Mouse (Mus musculus) E14TG2a.4 (cell line): ENCODE measurements around the gene Kcnn1.

Experiments
- H3K27me3 ChIP-seq: 2 replicates; pipeline ENCODE4 v1.6.1; 2014; ENCODE audit warnings: low read length, control low read depth; ENCODE audit not compliant: insufficient read depth
- H3K36me3 ChIP-seq: 2 replicates; pipeline ENCODE4 v1.6.1; 2014; ENCODE audit warnings: low read length, control low read depth; ENCODE audit not compliant: insufficient read depth
- H3K4me1 ChIP-seq: replicated peaks from 2 replicates; pipeline ENCODE4 v1.6.1; 2014; ENCODE audit warnings: low read depth, low read length, control low read depth
- H3K4me3 ChIP-seq: replicated peaks from 2 replicates; pipeline ENCODE4 v1.5.1; 2014; ENCODE audit warnings: mild to moderate bottlenecking, low read length
- H3K9me3 ChIP-seq: 2 replicates; pipeline ENCODE4 v1.6.1; 2014; ENCODE audit warnings: low read length, control low read depth
- CTCF ChIP-seq: conservative IDR thresholded peaks from 2 replicates; pipeline ENCODE4 v1.5.1; 2014; ENCODE audit warnings: low read length
- NANOG ChIP-seq: IDR thresholded peaks from 2 replicates; pipeline ENCODE4 v1.6.1; 2014; ENCODE audit warnings: borderline replicate concordance, low read length, mixed read lengths
- POU5F1 ChIP-seq: IDR thresholded peaks from 2 replicates; pipeline ENCODE4 v1.6.1; 2014; ENCODE audit warnings: low read length, borderline replicate concordance

The Kcnn1 gene

GRCm38 (mm10) chr8:70836666-70837065 is 26.4 kb downstream of the Kcnn1 start:
- Histone ChIP-seq H3K9me3 (no peaks in the 10 kb centered on the region), H3K4me3 (peak overlapping the region; percentile 20; the same call in 1 of the 2 replicates), H3K36me3 (peaks cover 30% of the 10 kb centered on the region), H3K27me3 (no peaks in the 10 kb centered on the region), H3K4me1 (peaks cover 76% of the 10 kb centered on the region)
- TF ChIP-seq POU5F1 (no peak), NANOG (no peak), CTCF (no peak)

GRCm38 (mm10) chr8:70834071-70834470 is 29.0 kb downstream of the Kcnn1 start:
- peak overlapping the region; percentile 61 for H3K4me3 ChIP-seq
- no peaks in the 10 kb centered on the region for H3K27me3 ChIP-seq
- H3K36me3 ChIP-seq: peaks cover 30% of the 10 kb centered on the region
- no peaks in the 10 kb centered on the region for H3K9me3 ChIP-seq
- H3K4me1 ChIP-seq: peaks cover 64% of the 10 kb centered on the region
- no peak for TF ChIP-seq NANOG
- TF ChIP-seq POU5F1: no peak
- no peak for TF ChIP-seq CTCF

GRCm38 (mm10) chr8:70833520-70833919 is 29.5 kb downstream of the Kcnn1 start:
- Histone ChIP-seq H3K36me3 (peaks cover 30% of the 10 kb centered on the region), H3K9me3 (no peaks in the 10 kb centered on the region), H3K27me3 (no peaks in the 10 kb centered on the region), H3K4me3 (peak overlapping the region; percentile 61), H3K4me1 (peaks cover 62% of the 10 kb centered on the region)
- TF ChIP-seq CTCF: no peak
- TF ChIP-seq POU5F1: no peak
- TF ChIP-seq NANOG: no peak

- Histone ChIP-seq H3K9me3 (no peaks in the 10 kb centered on the region), H3K36me3 (peaks cover 30% of the 10 kb centered on the region), H3K4me1 (peaks cover 59% of the 10 kb centered on the region), H3K27me3 (no peaks in the 10 kb centered on the region), H3K4me3 (peak overlapping the region; percentile 61)
- no peak for TF ChIP-seq POU5F1
Observed at GRCm38 (mm10) chr8:70833018-70833482, 30.0 kb downstream of the Kcnn1 start.

- Histone ChIP-seq H3K27me3 (no peaks in the 10 kb centered on the region), H3K4me3 (0 out of 2 replicates have a peak overlapping the region, but pooled peaks have one; percentile 61), H3K9me3 (no peaks in the 10 kb centered on the region), H3K4me1 (peaks cover 58% of the 10 kb centered on the region), H3K36me3 (peaks cover 29% of the 10 kb centered on the region)
- TF ChIP-seq POU5F1: no peak
- no peak for TF ChIP-seq CTCF
- no peak for TF ChIP-seq NANOG
Observed at GRCm38 (mm10) chr8:70832371-70832770, 30.7 kb downstream of the Kcnn1 start.

- H3K9me3 ChIP-seq: peaks cover 6% of the 10 kb centered on the region; the same call in 1 of the 2 replicates
- H3K27me3 ChIP-seq: no peaks in the 10 kb centered on the region
- peaks cover 21% of the 10 kb centered on the region for H3K36me3 ChIP-seq
- no peak overlapping the region for H3K4me3 ChIP-seq
- peaks cover 50% of the 10 kb centered on the region for H3K4me1 ChIP-seq
- TF ChIP-seq NANOG: no peak
- no peak for TF ChIP-seq CTCF
- TF ChIP-seq POU5F1: no peak
Observed at GRCm38 (mm10) chr8:70831517-70831916, 31.5 kb downstream of the Kcnn1 start.

GRCm38 (mm10) chr8:70827796-70828195 is 35.3 kb downstream of the Kcnn1 start:
- no peaks in the 10 kb centered on the region for H3K36me3 ChIP-seq
- H3K9me3 ChIP-seq: peaks cover 7% of the 10 kb centered on the region; the same call in 1 of the 2 replicates
- H3K27me3 ChIP-seq: peaks cover 3% of the 10 kb centered on the region; the same call in 1 of the 2 replicates
- no peak overlapping the region for H3K4me3 ChIP-seq
- TF ChIP-seq CTCF (no peak), NANOG (no peak), POU5F1 (no peak)
- H3K4me1 ChIP-seq: peaks cover 26% of the 10 kb centered on the region

- TF ChIP-seq NANOG (no peak), CTCF (peak; percentile 44; the same call in 1 of the 2 replicates)
- Histone ChIP-seq H3K4me3 (no peak overlapping the region), H3K36me3 (no peaks in the 10 kb centered on the region), H3K4me1 (peaks cover 25% of the 10 kb centered on the region), H3K27me3 (peaks cover 3% of the 10 kb centered on the region; the same call in 1 of the 2 replicates), H3K9me3 (peaks cover 7% of the 10 kb centered on the region; the same call in 1 of the 2 replicates)
Observed at GRCm38 (mm10) chr8:70827010-70827409, 36.0 kb downstream of the Kcnn1 start.

- no peaks in the 10 kb centered on the region for H3K36me3 ChIP-seq
- H3K4me1 ChIP-seq: peaks cover 35% of the 10 kb centered on the region
- TF ChIP-seq NANOG (no peak), CTCF (no peak), POU5F1 (no peak)
- H3K27me3 ChIP-seq: peaks cover 3% of the 10 kb centered on the region; the same call in 1 of the 2 replicates
- no peak overlapping the region for H3K4me3 ChIP-seq
- peaks cover 7% of the 10 kb centered on the region; the same call in 1 of the 2 replicates for H3K9me3 ChIP-seq
Observed at GRCm38 (mm10) chr8:70825816-70826215, 37.2 kb downstream of the Kcnn1 start.
